Mouse (Mus musculus) CH12F3 (cell line): ENCODE measurements around the gene Alpk1.
"Not testable (repeated sequence)": the region's sequence is repeated elsewhere in the genome, so short reads cannot be mapped to it uniquely, and the experiment has no call there.

Experiments used
- in situ Hi-C: fragments of 300-500 bp; cut with MboI; formaldehyde crosslinking; loops from 2 replicates; pipeline ENCODE4 v1.14.3; 2020; ENCODE audit warnings: low sequenced_read_pairs

Alpk1 gene

DNA sequence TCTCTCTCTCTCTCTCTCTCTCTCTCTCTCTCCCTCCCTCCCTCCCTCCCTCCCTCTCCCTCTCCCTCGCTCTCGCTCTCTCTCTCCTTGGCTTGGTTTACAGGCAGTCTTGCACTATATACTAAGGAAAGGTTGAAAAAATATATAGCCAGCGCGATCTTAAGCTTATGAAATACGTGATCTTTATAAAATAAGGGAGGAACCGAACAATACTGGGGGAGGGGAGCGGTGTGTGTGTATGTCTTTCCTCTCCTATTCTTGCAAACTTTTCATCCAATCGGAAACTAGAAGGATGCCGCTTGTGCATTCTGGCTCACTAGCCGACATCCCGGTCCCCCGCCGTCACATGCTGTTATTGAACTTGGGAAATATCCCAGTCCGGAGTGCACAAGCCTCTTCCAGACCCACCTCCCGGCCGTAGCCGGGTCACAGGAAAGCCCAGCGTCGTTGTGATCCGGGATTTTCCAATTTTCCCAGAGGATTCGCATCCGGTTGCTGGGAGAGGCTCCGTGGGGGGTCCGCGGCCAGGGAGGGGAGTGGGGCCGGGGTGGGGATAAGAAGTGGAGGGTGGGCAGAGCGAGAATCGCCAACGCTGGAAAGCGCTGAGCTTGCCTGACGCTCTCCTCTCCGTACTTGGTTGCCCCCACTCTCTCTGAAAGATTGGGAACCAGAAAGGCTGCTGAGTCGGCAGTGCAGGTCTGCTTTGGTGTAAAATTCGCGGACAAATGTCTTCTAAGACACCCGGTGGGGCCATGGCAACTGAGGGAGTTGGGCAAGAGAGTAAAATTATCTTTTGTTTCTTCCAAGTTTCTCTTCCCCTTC lies 10.1 kb upstream of the Alpk1 start:
- in situ Hi-C loops: no loop called here

DNA sequence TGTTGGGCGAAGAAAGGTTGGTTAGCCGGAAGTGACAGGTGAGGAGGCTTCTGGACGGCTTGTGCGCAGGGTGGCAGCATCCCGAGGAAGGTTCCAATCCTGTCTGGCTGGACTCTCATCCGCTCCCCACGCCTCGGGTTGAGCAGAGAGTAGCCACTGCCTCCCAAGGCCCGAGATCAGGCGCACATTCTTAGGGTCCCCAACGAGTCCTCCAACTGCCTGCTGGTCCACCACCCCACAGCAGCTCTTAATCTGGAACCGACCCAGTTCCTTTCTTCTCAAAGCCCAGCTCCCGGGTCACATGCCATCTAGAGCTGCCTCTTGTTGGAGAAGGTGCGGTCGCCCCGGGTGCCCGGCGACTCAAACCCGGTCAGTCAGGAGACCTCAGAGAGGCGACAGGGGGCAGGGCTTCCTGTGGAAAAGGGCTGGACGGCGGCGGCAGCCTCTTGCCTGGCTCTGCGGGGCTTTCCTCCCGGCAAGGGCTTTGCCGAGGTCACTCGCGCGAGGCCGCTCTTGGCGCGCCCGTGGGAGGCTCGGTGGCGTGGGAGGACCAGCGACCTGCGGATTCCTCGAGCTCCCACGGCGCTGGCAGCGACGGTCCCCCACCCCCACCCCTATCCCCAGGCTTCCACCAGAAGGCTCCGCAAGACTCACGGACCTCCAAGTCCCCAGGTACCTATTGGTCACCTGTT lies 9.3 kb upstream of the Alpk1 start, which contains the start of gene Tifa:
Tifa (plus strand) TSS at position 306 of the 692 bp plus-strand sequence.
- in situ Hi-C loops: no loop called here

DNA sequence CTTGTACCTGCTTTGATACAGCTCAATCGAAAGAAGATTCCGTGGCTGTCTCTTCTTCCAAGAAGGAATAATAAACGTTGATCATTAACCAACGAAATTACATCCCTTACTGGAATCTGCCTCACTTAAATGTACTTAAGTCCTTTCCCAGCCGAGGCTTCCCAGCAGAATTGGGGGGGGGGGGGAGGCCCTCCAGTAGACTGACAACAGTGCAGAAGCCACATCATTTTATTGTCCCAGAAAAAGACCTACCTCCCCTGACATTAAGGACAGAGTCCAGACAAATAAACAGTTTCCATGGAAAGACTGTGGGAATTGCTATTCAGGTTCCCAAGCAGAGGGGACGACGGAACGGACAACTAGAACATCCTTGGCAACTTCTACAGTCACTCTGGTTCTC lies 8.6 kb upstream of the Alpk1 start:
- in situ Hi-C loops: no loop called here

DNA sequence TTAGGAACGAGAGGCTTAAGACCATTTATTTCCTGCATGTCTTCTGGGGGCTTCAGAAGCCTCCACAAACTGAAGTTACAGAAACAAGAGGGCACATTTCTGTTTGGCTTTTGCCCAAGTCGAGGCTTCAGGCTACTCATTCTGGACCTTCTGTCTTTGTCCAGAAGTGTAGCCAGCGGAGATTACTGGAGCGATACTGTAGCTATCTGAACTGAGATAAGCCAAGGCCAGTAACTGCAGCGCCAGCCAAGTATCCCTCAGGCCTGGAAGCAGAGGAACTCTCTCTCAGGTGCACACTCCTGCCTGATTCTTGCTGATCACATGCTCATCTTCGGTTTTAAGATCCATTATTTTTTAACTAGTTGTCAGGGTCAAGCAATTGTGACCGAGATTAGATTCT lies 7.7 kb upstream of the Alpk1 start:
- in situ Hi-C loops: no loop called here

DNA sequence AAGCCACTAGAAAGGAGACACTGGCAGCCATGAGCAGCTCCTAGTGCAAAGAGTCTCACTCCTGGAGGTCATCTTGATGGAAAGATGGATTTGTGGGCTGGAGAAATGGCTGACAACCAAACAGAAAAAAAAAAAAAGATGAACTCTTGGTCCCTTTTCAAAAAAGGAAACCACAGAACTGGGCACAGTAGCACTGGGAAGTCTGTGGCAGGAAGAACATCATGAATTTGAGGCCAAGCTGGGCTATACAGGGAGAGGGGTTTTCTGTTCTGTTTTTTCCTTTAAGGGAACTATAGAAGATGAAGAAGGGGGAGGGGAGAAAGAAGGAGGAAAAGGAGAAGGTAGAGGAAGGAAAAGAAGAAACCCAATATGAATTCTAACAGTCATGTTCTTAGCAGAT lies 6.7 kb upstream of the Alpk1 start:
- in situ Hi-C loops: no loop called here

DNA sequence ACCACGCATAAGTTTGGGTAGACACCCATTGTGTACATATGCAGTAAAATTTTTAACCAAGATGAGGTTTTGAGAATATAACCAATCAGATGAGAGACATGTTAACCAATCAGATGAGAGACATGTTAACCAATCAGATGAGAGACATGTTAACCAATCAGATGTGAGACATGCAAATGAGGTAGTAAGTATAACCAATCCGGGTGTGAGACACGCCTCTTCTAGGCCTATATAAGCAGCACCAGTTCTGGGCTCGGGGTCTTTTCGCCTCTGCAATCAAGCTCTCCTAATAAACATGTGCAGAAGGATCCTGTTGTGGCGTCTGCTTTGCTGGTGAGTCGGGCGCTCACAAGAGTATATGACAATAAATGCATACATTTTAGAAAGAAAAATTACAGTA lies 3.4 kb upstream of the Alpk1 start:
- in situ Hi-C loops: not testable (repeated sequence)

DNA sequence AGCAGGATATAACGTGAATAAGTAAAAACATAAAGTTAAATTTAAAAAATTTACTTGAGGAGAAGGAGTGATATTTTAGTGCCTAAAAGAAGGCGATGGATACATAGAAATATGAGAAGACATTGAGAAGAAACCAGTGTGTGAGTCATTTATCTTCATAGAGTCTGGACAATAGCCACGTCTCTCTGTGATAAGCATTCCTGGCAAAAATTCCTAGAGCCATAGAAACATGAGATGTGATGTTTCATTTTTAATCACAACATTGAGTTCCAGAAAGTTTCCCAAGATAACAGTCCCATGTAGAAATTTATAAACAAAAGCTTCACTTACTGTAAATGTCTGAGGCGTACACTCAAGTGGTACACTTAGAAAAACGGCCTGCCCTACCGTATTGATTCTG lies 2.6 kb upstream of the Alpk1 start:
- in situ Hi-C loops: no loop called here

DNA sequence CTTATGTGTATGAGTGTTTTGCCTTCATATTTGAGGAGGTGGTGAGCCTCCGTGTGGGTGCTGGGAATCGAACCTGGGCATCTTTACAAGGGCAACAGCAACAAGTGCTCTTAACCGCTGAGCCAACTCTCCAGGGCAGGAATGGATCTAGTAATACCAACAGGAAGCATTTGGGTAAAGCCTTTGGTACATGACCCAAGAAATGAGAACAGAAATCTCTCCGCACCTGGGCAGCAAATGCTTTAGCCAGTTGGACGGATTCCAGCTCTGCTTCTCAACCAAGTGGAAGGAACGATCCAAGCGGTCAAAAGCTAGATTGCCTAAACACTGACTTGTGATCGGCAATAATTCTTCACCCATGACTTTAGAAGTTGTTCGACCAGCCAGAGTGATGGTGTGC lies 594 bp upstream of the Alpk1 start:
- in situ Hi-C loops: no loop called here

DNA sequence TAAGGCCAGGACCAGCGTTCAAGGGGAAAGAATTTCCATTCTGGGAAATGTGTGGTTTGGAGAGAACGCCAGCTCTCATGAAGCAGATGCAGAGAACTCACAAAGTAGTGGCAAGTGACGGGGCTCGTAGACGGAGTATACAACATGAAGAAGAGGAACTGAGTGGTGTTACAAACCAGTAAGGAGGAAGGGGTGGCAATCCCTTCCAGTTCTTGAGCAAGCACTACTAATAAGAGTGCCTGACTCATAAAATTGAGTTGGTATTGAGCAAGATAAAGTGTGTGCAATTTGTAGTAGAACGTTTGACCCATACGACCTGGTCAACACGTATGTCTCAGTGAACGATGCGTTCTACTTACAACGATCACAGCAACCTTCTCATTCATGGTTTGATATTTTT lies 11.2 kb downstream of the Alpk1 start:
- in situ Hi-C loops: loop anchor here (25.0 kb wide), 1 partner anchor 207 kb away; the partner anchor contains the start of genes Larp7 and Zgrf1

DNA sequence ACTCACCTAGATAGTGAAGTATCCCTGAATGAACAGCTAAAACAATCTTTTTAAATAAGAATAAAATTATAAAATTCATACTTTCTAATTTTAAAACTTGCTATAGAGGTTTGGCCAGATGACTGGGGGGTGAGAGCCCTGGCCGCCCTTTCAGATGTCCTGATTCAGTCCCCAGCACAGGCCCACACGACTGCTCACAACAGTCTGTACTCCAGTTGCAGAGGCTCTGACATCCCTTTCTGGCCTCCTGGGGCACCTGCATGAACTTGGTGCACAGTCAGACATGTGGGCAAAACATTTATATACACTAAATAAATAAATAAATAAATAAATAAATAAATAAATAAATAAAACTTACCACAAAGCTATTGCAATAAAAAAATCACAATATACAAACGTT lies 14.4 kb downstream of the Alpk1 start:
- in situ Hi-C loops: loop anchor here (25.0 kb wide), 1 partner anchor 204 kb away; the partner anchor contains the start of genes Larp7 and Zgrf1

DNA sequence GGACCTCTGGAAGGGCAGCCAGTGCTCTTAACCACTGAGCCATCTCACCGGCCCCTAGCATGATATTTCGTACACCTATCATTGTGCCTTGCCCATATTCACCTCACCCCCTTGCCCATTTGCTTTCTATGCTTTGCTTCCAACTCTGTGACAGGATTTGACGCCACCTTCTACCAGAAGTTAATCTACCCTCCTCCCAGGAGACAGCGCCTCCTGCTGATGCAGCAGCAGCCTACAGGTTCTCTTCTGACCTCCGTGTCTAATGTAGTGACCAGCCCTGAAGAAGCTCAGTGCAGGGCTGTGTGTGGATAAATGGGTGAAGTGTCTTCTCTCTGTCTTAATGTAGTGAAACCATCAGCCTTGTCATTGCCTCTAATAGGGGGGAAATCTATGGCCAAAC lies 15.8 kb downstream of the Alpk1 start:
- in situ Hi-C loops: loop anchor here (25.0 kb wide), 1 partner anchor 202 kb away; the partner anchor contains the start of genes Larp7 and Zgrf1

DNA sequence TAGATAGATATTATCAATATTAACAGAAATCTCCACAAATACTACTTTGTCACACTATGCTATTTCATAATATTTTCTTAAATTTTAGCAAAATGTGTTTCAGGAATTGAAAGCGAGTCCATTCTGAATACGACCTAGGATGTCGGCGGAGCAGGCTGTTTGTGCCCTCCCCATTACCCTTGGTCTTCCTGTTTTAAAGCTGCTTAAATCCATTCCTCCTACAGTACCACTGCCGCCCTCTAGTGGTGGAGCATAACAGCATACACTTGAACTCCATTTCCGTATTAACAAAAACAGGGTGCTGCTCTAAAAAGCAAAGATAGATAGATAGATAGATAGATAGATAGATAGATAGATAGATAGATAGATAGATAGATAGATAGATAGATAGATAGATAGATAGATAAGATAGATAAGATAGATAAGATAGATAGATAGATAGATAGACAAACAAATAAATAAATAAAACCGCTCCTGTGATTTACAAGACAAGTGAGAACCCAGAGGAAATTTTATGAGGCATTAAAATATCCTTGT lies 17.2 kb downstream of the Alpk1 start:
- in situ Hi-C loops: loop anchor here (25.0 kb wide), 1 partner anchor 201 kb away; the partner anchor contains the start of genes Larp7 and Zgrf1

DNA sequence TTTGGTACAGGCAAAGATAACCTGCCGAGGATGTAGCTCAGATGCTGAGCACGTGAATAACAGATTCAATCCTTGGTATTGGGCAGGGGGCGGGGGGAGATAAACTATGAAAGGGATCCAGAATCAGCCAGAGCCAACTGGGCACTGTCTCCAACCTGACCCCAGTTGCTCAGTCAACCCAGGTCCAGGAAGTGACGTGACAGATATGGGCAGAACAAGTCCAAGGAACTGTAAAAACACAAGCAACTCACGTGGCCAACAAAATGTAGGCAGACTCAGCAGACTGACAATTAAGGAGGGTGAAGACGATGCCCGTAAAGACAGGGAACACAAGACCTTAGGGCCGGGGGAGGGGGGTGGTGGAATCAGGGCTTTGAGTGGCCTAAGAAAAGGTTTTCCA lies 17.9 kb downstream of the Alpk1 start:
- in situ Hi-C loops: loop anchor here (25.0 kb wide), 1 partner anchor 200 kb away; the partner anchor contains the start of genes Larp7 and Zgrf1

DNA sequence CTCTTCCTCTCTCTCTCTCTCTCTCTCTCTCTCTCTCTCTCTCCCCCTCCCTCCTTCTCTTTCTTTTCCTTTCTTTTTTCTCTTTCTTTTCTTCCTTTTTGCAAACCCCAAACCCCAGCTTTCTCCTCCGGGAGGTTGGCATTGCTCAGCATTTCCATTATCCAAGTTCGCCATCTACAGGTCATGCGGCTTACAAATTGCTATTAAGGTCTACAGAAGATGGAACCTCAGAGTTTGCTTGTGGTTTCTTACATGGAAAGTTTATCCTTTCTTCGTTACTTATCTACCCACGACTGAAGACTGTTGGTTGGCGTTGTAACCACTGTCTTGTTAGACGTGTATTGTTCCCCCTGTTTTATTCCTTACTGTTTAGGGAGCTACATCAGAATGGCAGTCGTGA lies 21.1 kb downstream of the Alpk1 start:
- in situ Hi-C loops: loop anchor here (25.0 kb wide), 1 partner anchor 197 kb away; the partner anchor contains the start of genes Larp7 and Zgrf1

DNA sequence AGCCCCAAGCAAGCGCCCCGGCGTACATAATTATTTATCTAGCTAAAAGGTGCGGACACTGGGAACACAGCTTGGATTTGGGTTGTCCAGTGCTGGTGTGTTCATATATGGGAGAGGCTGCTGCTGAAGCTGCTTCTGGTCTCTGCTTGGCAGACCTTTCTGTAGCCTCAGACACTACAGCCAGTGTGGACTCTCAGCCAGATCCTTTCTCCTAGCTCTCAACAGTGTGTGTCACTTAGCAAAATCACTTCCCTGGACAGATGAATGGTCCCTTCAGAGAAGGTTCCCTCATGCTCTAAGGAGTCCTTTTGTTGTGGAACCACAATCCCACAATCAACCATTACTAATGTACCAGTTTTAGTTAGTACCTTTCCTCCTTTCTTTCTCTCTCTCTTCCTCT lies 21.5 kb downstream of the Alpk1 start:
- in situ Hi-C loops: loop anchor here (25.0 kb wide), 1 partner anchor 197 kb away; the partner anchor contains the start of genes Larp7 and Zgrf1

DNA sequence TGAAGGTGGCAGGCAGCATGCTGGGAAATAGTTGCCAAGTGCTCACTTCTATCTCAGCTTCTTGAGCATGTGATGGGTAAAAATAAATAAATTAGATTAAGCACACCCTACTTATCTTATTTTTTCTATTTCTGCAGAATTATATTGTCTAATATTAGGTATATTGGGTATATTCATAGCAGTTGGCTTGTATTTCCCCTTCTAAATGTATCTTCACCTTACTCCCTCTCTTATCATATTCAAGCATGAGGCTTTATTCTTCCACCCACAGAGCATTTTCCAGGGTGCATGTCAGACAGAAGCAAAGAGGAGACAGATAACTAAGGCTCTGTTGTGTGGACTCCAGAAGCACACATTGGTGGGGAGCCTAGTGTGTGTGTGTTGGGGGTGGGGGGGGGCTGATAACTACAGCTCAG lies 22.4 kb downstream of the Alpk1 start:
- in situ Hi-C loops: loop anchor here (25.0 kb wide), 1 partner anchor 196 kb away; the partner anchor contains the start of genes Larp7 and Zgrf1

DNA sequence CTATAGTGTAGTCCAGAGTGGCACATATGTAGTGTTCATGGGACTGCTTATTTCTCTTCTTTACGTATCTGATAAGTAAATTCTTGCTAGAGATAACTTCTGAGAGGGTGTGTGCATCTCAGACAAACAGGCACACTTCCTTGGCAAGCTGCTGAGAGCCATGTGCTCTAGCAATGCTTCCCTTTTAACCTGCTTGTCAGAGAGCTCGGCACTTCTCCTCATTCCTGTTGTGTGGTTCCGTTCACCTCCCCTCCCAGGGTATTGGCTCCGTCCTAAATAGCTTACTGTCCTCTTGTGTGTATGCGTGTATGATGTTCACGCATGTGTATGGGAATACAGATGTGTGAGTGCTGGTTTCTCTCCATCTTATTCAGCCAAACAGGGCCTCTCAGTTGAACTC lies 23.9 kb downstream of the Alpk1 start:
- in situ Hi-C loops: loop anchor here (25.0 kb wide), 1 partner anchor 194 kb away; the partner anchor contains the start of genes Larp7 and Zgrf1

DNA sequence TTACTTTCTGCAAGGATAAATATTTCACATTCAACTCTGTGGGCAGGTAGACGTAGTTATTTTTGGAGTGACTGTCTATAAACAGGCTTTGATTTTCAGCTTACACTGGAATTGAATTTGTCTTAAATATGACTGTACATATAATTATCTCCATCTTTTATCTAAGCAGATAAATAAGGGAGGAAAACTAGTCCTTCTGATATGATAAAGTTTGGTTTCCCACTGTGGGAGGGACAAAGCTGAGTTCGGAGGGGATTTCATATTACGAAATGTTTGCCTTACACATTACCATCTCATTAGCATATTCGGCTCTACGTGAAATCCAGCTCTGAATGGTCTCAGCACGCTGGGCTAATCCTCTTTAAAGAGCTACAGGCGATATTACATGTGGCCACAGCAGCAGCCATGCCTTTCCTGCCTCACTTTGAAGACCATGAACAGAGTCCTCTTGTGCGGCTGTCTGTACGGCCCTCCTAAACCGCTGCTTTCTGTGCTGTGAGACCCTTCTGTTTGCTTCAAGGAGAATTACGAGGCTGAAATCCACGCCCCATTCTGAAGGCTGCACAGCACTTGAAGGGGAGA lies 30.3 kb downstream of the Alpk1 start:
- in situ Hi-C loops: loop anchor here (25.0 kb wide), 1 partner anchor 188 kb away; the partner anchor contains the start of genes Larp7 and Zgrf1

DNA sequence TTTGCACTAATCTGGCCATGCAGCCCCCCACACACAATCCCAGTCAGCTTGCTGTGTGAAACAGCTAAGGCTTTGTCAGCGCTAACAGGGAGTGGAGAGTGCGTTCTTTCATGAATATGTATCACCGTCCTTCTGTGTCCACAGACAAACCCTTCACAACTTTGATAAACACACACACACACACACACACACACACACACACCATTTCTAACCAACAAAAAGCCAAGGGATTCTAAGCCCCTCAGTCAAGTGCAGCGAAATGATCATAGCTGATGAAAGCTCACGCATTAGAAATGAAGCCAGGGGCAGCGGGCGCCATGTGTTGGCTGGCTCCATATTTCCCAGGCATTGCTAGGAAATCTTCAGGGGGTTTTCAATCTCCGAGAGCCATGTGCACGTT lies 31.1 kb downstream of the Alpk1 start:
- in situ Hi-C loops: no loop called here

DNA sequence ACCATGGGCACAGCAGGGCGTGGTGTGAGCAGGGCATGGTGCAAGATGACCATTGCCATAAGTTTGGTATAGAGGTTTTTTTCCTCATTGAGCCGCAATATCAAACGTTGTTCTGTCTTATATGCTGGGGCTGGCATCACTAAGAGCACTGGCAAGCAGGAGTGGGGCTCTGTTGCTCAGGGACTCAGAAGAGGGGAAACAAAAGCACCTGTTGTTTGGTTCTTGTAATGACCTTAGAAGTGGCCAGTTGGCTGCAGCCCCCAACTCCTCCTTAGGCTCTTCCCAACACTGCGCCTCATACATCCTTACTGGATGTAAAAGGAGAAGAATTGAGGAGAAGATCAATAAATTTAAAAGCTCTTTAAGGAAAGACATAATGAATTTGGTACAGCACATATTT lies 31.7 kb downstream of the Alpk1 start:
- in situ Hi-C loops: no loop called here
